Mouse (Mus musculus): Measurements from ENCODE around the gene Rad51d. TPM values are rescaled to one million over a fixed set of nuclear protein-coding genes. Genes with fewer than 3 reads are reported as not detected.

The Rad51d gene
- polyA plus RNA-seq, 1 experiment from 2014 or later, result 13.8 TPM

- Histone ChIP-seq H3K9me3 (no peaks in the 10 kb centered on the region), H3K36me3 (no peaks in the 10 kb centered on the region), H3K4me1 (replicated peaks) (peaks cover 33% of the 10 kb centered on the region), H3K27ac (no peak overlapping the region), H3K27me3 (no peaks in the 10 kb centered on the region), H3K4me3 (replicated peaks) (no peak overlapping the region), H3K9ac (replicated peaks) (no peak overlapping the region), H3K4me2 (replicated peaks) (no peak overlapping the region)
- ATAC-seq, result no peak
- 82% methylated on average over 10 of the region's 10 CpGs for WGBS
Measured at GRCm38 (mm10) chr11:82865957-82866356, 24.5 kb downstream of the Rad51d start.

GRCm38 (mm10) chr11:82863488-82863931, 26.9 kb downstream of the Rad51d start:
- WGBS, result 41% methylated on average over 4 of the region's 4 CpGs
- H3K27ac ChIP-seq, result peak overlapping the region; percentile 39; the same call in 1 of the 2 replicates
- H3K4me3 ChIP-seq (replicated peaks), result no peak overlapping the region
- no peak overlapping the region for H3K9ac ChIP-seq (replicated peaks)
- no peaks in the 10 kb centered on the region for H3K27me3 ChIP-seq
- H3K36me3 ChIP-seq, result no peaks in the 10 kb centered on the region
- no peaks in the 10 kb centered on the region for H3K9me3 ChIP-seq
- no peak for ATAC-seq
- no peak overlapping the region for H3K4me2 ChIP-seq (replicated peaks)
- peaks cover 25% of the 10 kb centered on the region for H3K4me1 ChIP-seq (replicated peaks)

GRCm38 (mm10) chr11:82863059-82863458, 27.4 kb downstream of the Rad51d start:
- no peaks in the 10 kb centered on the region for H3K36me3 ChIP-seq
- H3K27me3 ChIP-seq, result no peaks in the 10 kb centered on the region
- H3K4me1 ChIP-seq (replicated peaks), result peaks cover 25% of the 10 kb centered on the region
- H3K4me2 ChIP-seq (replicated peaks), result no peak overlapping the region
- no peak for ATAC-seq
- H3K27ac ChIP-seq, result no peak overlapping the region
- no peak overlapping the region for H3K9ac ChIP-seq (replicated peaks)
- no peak overlapping the region for H3K4me3 ChIP-seq (replicated peaks)
- WGBS, result 38% methylated on average over 2 of the region's 2 CpGs
- H3K9me3 ChIP-seq, result no peaks in the 10 kb centered on the region

- Histone ChIP-seq H3K27me3 (no peaks in the 10 kb centered on the region), H3K4me3 (replicated peaks) (no peak overlapping the region), H3K36me3 (no peaks in the 10 kb centered on the region), H3K9me3 (no peaks in the 10 kb centered on the region), H3K4me1 (replicated peaks) (peaks cover 25% of the 10 kb centered on the region), H3K27ac (no peak overlapping the region), H3K4me2 (replicated peaks) (no peak overlapping the region), H3K9ac (replicated peaks) (no peak overlapping the region)
- no peak for ATAC-seq
- WGBS, result 54% methylated on average over 9 of the region's 9 CpGs
Measured at GRCm38 (mm10) chr11:82862638-82863037, 27.8 kb downstream of the Rad51d start.

- Histone ChIP-seq H3K27ac (no peak overlapping the region), H3K27me3 (no peaks in the 10 kb centered on the region), H3K4me1 (replicated peaks) (peaks cover 22% of the 10 kb centered on the region), H3K9me3 (no peaks in the 10 kb centered on the region), H3K36me3 (no peaks in the 10 kb centered on the region), H3K4me3 (replicated peaks) (no peak overlapping the region), H3K9ac (replicated peaks) (no peak overlapping the region), H3K4me2 (replicated peaks) (no peak overlapping the region)
- ATAC-seq, result no peak
- WGBS, result 74% methylated on average over 8 of the region's 8 CpGs
Measured at GRCm38 (mm10) chr11:82861558-82861957, 28.9 kb downstream of the Rad51d start.

- H3K4me3 ChIP-seq (replicated peaks), result no peak overlapping the region
- H3K9ac ChIP-seq (replicated peaks), result no peak overlapping the region
- peaks cover 26% of the 10 kb centered on the region for H3K4me1 ChIP-seq (replicated peaks)
- no peaks in the 10 kb centered on the region for H3K9me3 ChIP-seq
- H3K27me3 ChIP-seq, result no peaks in the 10 kb centered on the region
- WGBS, result 86% methylated on average over 6 of the region's 6 CpGs
- H3K36me3 ChIP-seq, result no peaks in the 10 kb centered on the region
- ATAC-seq, result no peak
- H3K4me2 ChIP-seq (replicated peaks), result no peak overlapping the region
- no peak overlapping the region for H3K27ac ChIP-seq
Measured at GRCm38 (mm10) chr11:82860759-82861158, 29.7 kb downstream of the Rad51d start.

GRCm38 (mm10) chr11:82857307-82857848, 33.0 kb downstream of the Rad51d start:
- no peak overlapping the region for H3K27ac ChIP-seq
- peaks cover 13% of the 10 kb centered on the region for H3K4me1 ChIP-seq (replicated peaks)
- no peak for ATAC-seq
- H3K9ac ChIP-seq (replicated peaks), result no peak overlapping the region
- H3K27me3 ChIP-seq, result no peaks in the 10 kb centered on the region
- no peaks in the 10 kb centered on the region for H3K9me3 ChIP-seq
- 78% methylated on average over 13 of the region's 13 CpGs for WGBS
- no peak overlapping the region for H3K4me3 ChIP-seq (replicated peaks)
- H3K4me2 ChIP-seq (replicated peaks), result no peak overlapping the region
- H3K36me3 ChIP-seq, result no peaks in the 10 kb centered on the region

GRCm38 (mm10) chr11:82856032-82856431, 34.4 kb downstream of the Rad51d start:
- H3K27ac ChIP-seq, result no peak overlapping the region; the same call in 1 of the 2 replicates
- no peak overlapping the region for H3K4me2 ChIP-seq (replicated peaks)
- WGBS, result 58% methylated on average over 10 of the region's 10 CpGs

GRCm38 (mm10) chr11:82855327-82855973, 35.0 kb downstream of the Rad51d start:
- Histone ChIP-seq H3K4me2 (replicated peaks) (no peak overlapping the region), H3K27ac (no peak overlapping the region), H3K27me3 (no peaks in the 10 kb centered on the region), H3K9ac (replicated peaks) (no peak overlapping the region), H3K9me3 (no peaks in the 10 kb centered on the region), H3K4me3 (replicated peaks) (no peak overlapping the region), H3K36me3 (no peaks in the 10 kb centered on the region), H3K4me1 (replicated peaks) (peaks cover 20% of the 10 kb centered on the region)
- WGBS, result 78% methylated on average over 9 of the region's 9 CpGs
- no peak for ATAC-seq

More at GRCm38 (mm10) chr11:82856032-82856431, 34.4 kb downstream of the Rad51d start:
- no peaks in the 10 kb centered on the region for H3K9me3 ChIP-seq
- no peak overlapping the region for H3K9ac ChIP-seq (replicated peaks)
- H3K4me3 ChIP-seq (replicated peaks), result no peak overlapping the region
- H3K36me3 ChIP-seq, result no peaks in the 10 kb centered on the region
- H3K27me3 ChIP-seq, result no peaks in the 10 kb centered on the region
- peaks cover 15% of the 10 kb centered on the region; the same call in 1 of the 2 replicates for H3K4me1 ChIP-seq (replicated peaks)
- ATAC-seq, result no peak

- H3K36me3 ChIP-seq, result no peaks in the 10 kb centered on the region
- ATAC-seq, result no peak
Measured at GRCm38 (mm10) chr11:82854111-82854510, 36.3 kb downstream of the Rad51d start.

GRCm38 (mm10) chr11:82852958-82853357, 37.5 kb downstream of the Rad51d start:
- H3K36me3 ChIP-seq, result no peaks in the 10 kb centered on the region
- ATAC-seq, result no peak
- no peak overlapping the region for H3K4me3 ChIP-seq (replicated peaks)
- H3K9me3 ChIP-seq, result no peaks in the 10 kb centered on the region
- H3K4me1 ChIP-seq (replicated peaks), result peaks cover 27% of the 10 kb centered on the region
- no peak overlapping the region for H3K27ac ChIP-seq
- 88% methylated on average over 7 of the region's 7 CpGs for WGBS
- H3K4me2 ChIP-seq (replicated peaks), result no peak overlapping the region
- H3K27me3 ChIP-seq, result no peaks in the 10 kb centered on the region
- H3K9ac ChIP-seq (replicated peaks), result no peak overlapping the region

More at GRCm38 (mm10) chr11:82854111-82854510, 36.3 kb downstream of the Rad51d start:
- Histone ChIP-seq H3K4me2 (replicated peaks) (no peak overlapping the region), H3K4me1 (replicated peaks) (peaks cover 27% of the 10 kb centered on the region), H3K27me3 (no peaks in the 10 kb centered on the region), H3K4me3 (replicated peaks) (no peak overlapping the region), H3K27ac (no peak overlapping the region), H3K9me3 (no peaks in the 10 kb centered on the region), H3K9ac (replicated peaks) (no peak overlapping the region)
- WGBS, result 89% methylated on average over 6 of the region's 6 CpGs

GRCm38 (mm10) chr11:82852540-82852939, 37.9 kb downstream of the Rad51d start:
- 81% methylated on average over 10 of the region's 10 CpGs for WGBS
- no peak for ATAC-seq

More at GRCm38 (mm10) chr11:82852540-82852939, 37.9 kb downstream of the Rad51d start:
- Histone ChIP-seq H3K4me1 (replicated peaks) (peaks cover 30% of the 10 kb centered on the region), H3K9ac (replicated peaks) (no peak overlapping the region), H3K9me3 (no peaks in the 10 kb centered on the region), H3K4me3 (replicated peaks) (no peak overlapping the region), H3K36me3 (no peaks in the 10 kb centered on the region), H3K27me3 (no peaks in the 10 kb centered on the region), H3K4me2 (replicated peaks) (no peak overlapping the region), H3K27ac (no peak overlapping the region)

Data from midbrain, embryonic 13.5 days (tissue).